Mouse (Mus musculus) lung, embryonic 15.5 days (tissue): ENCODE measurements around the gene Ppcdc. TPM values are rescaled to one million over a fixed set of nuclear protein-coding genes. Genes with fewer than 3 reads are reported as not detected.

Source experiments
- ATAC-seq: fragments of 200-750 bp; cut with Nextera tagmentation; 2 replicates; pipeline ENCODE4 v1.8.0; 2017; ENCODE audit warnings: moderate number of reproducible peaks, borderline replicate concordance; ENCODE audit not compliant: low FRiP score, low TSS enrichment; ENCODE audit errors: extremely low read depth
- H3K27ac ChIP-seq: fragments of 300-500 bp; sonication (generic); 2 replicates; pipeline ENCODE4 v1.5.1; 2015; ENCODE audit warnings: moderate library complexity, mild to moderate bottlenecking, inconsistent platforms
- H3K27me3 ChIP-seq: fragments of 300-500 bp; sonication (generic); 2 replicates; pipeline ENCODE4 v1.6.1; 2015; ENCODE audit warnings: inconsistent platforms
- H3K36me3 ChIP-seq: fragments of 300-500 bp; sonication (generic); 2 replicates; pipeline ENCODE4 v1.6.1; 2015; ENCODE audit warnings: inconsistent platforms
- H3K4me1 ChIP-seq: fragments of 300-500 bp; sonication (generic); 2 replicates; pipeline ENCODE4 v1.6.1; 2015; ENCODE audit warnings: inconsistent platforms
- H3K4me2 ChIP-seq: fragments of 300-500 bp; sonication (generic); 2 replicates; pipeline ENCODE4 v1.6.1; 2015; ENCODE audit warnings: inconsistent platforms, mild to moderate bottlenecking, moderate library complexity
- H3K4me3 ChIP-seq: fragments of 300-500 bp; sonication (generic); 2 replicates; pipeline ENCODE4 v1.5.1; 2015; ENCODE audit warnings: mild to moderate bottlenecking, inconsistent platforms
- H3K9ac ChIP-seq: fragments of 300-500 bp; sonication (generic); 2 replicates; pipeline ENCODE4 v1.6.1; 2015; ENCODE audit warnings: inconsistent platforms
- H3K9me3 ChIP-seq: fragments of 300-500 bp; sonication (generic); 2 replicates; pipeline ENCODE4 v1.6.1; 2016; ENCODE audit warnings: inconsistent platforms
- WGBS: fragments of 180-500 bp; shearing (Covaris S2); methylation state at CpG from one replicate; pipeline ENCODE4 v1.1.7; 2015; 5-methylcytosine and 5-hydroxymethylcytosine counted together
- polyA plus RNA-seq: library from polyadenylated mRNA; unstranded; fragments of >200 nt; fragmentation: Nextera tagmentation; extraction: Ambion mirVana; gene quantifications from 2 replicates; pipeline ENCODE4 v1.2.1, GENCODE M21; 2015

Ppcdc gene
- 24.9 and 27.5 TPM in 2 replicates for polyA plus RNA-seq

DNA sequence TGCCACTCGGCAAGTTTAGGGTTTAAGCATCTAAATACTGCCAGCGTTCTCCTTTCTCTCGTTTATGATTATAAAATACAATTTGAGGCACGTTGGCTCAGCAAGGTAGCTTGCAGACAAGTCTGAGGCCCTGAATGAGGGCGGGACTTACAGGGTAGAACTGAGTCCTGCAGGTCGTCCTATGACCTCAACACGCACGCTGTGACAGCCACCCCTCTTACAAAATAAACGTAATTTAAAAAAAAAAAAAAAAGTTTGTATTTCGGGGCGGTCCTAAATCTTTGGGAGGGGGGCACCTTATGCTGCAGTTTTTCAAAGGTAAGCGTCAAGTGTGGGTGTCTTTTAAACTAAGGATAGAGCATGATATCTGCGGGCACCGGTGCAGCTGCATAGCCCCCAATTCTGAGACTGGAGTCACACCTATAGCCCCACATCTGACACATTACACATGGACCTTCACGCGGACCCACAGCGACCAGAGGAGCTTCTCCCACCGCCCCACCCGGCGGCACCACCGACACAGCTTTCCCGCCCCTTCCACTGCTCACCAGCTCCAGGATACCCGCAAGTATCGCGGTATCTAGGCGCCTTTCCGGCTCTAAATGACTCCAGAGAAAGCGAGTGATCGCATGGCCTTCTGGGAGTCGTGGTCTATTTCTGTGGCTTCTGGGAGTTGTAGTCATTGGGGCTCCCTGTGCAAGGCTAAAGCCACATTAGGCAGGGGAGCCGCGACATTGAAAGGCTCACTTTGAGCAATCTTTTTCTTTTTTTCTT is at the start of gene Ppcdc:
Gene Ppcdc (minus strand): TSS at position 603 of the 774 bp plus-strand sequence.
- Histone ChIP-seq H3K4me2 (peak within 1 kb of the TSS; percentile 84), H3K27me3 (no peaks in the 10 kb centered on the region), H3K9me3 (no peaks in the 10 kb centered on the region), H3K9ac (peak within 1 kb of the TSS; percentile 71), H3K4me1 (peaks cover 8% of the 10 kb centered on the region), H3K4me3 (peak within 1 kb of the TSS; percentile 58), H3K36me3 (no peaks in the 10 kb centered on the region), H3K27ac (peak within 1 kb of the TSS; percentile 65)
- 1% methylated on average over 32 of the region's 32 CpGs for WGBS
- peak; percentile 97 for ATAC-seq

DNA sequence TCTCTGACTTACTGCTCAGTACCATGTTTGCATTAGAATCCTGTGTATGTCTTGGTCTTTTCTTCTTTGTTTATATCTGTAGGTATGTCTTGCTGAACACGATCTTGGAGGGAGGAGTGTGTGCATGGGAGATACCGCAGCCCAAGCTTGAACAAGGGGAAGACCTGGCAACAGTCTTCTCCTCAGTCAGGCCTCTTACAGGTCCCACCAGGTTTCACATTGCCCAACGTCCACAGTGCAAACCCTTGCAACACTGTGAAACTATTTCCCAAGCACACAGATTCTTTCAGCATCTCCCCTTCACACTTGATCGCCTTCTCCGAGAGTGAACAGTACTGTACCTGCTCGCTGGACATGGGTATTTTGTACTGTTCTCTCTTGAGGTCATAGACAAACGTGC is 47.9 kb upstream of the Ppcdc start:
- H3K4me1 ChIP-seq, result no peaks in the 10 kb centered on the region
- no peak for ATAC-seq
- no peak overlapping the region for H3K4me2 ChIP-seq
- 62% methylated on average over 7 of the region's 7 CpGs for WGBS
- H3K27ac ChIP-seq, result no peak overlapping the region
- H3K27me3 ChIP-seq, result no peaks in the 10 kb centered on the region
- no peaks in the 10 kb centered on the region for H3K9me3 ChIP-seq
- no peak overlapping the region for H3K9ac ChIP-seq
- H3K36me3 ChIP-seq, result no peaks in the 10 kb centered on the region
- no peak overlapping the region for H3K4me3 ChIP-seq

DNA sequence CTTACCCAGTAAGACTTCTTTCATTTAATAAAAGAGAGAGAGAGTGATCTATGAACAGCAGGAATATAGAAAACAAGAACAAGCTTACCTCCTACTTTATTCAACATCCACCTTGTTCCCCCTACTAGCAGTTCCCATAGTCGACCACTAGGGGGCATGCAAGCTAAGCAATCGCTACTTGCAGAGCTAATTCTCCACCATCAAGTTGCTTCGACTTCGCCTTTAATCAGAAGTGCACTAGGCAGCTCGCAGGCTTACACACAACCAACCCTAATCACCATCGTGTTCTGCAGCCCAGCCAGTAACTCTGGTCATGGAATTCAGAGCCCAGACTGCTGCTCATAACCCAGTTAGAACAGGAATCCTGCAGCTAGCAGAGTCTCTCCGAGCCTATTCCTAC is 45.9 kb upstream of the Ppcdc start:
- Histone ChIP-seq H3K36me3 (no peaks in the 10 kb centered on the region), H3K9me3 (no peaks in the 10 kb centered on the region), H3K27ac (no peak overlapping the region), H3K4me2 (no peak overlapping the region), H3K4me1 (no peaks in the 10 kb centered on the region), H3K4me3 (no peak overlapping the region), H3K9ac (no peak overlapping the region), H3K27me3 (no peaks in the 10 kb centered on the region)
- 15% methylated on average over 7 of the region's 7 CpGs for WGBS
- no peak for ATAC-seq

DNA sequence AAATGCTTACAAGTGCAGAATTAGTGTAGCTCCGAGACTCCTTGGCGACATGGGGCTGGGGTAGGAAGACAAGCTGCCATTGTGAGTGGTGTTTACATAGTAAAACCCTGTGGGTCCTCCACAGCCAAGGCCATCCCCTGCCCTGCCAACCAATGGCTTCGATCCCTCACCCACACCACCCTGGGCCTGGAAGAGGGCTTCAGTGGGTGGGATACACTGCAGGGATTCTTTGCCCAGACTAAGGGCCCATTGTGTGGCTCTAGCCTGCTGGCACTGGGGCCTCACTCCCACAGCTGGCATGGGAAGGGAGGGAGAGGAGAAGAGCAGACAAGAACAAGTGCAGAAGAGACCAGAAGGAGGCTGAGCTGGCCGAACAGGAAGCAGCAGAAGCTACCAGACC is 29.0 kb upstream of the Ppcdc start:
- Histone ChIP-seq H3K27me3 (peaks cover 7% of the 10 kb centered on the region), H3K9ac (no peak overlapping the region), H3K36me3 (no peaks in the 10 kb centered on the region), H3K4me3 (no peak overlapping the region), H3K27ac (no peak overlapping the region), H3K4me2 (no peak overlapping the region), H3K9me3 (no peaks in the 10 kb centered on the region), H3K4me1 (peaks cover 9% of the 10 kb centered on the region)
- no peak for ATAC-seq
- WGBS, result 54% methylated on average over 4 of the region's 4 CpGs

DNA sequence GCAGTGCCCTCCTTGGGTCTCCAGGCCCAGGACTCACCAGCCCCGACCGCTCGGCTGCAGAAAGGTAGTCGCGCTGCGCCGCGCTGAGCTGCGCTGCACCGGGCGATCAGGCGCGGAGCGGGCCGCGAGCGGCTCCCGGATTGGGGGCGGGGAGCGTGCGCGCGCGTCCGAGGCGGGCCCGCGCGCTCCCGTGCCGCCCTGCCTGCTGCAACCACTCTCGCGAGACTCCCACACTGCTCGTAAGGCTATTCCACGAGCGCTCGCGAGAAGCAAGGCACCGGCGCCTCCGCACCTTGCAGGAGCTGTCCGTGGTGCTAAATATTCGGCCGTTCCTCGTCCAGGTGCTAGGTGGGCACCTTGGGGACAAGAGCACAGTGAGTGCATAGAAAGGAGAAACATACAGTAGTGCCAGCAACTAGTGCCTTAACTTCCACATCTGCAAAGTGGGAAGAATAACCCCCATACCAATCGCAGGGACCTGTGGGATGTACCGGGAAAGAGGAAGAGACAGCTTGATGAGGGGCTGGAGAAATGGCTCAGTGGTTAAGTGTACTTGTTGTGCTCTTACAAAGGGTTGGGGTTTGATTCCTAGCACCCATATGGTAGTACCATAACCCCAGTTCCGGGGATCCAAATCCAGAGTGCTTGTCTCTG is 28.1 kb upstream of the Ppcdc start, which contains the start of gene Scamp5:
Gene Scamp5 (minus strand): TSS at position 165 of the 654 bp plus-strand sequence.
- WGBS, result 2% methylated on average over 35 of the region's 48 CpGs

DNA sequence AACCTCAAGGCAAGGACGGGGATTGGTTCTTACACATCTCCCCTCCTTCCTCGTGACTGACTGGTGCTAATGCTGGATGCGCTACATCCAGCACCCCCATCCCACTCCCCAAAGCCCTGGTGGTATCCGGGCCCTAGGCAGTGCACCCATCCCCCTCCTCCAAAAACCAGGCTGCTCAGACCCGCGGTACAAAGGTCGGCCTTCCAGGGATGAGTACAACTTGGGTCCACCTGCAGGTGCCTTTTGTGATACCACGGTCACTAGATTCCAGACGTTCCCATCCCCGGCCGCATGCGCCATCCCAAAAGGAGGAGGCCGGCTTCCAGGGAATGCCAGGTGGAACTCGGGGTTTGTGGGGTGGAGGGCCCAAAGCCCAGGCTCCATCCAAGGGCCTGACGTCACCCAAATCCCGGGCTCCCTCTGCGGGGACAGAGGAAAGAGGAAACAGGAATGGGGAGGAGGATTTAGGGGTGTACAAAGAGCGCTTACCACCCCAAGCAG is 27.4 kb upstream of the Ppcdc start:
- Histone ChIP-seq H3K27me3 (peaks cover 7% of the 10 kb centered on the region), H3K4me2 (peak overlapping the region; percentile 95), H3K36me3 (no peaks in the 10 kb centered on the region), H3K9ac (peak overlapping the region; percentile 60), H3K4me1 (peaks cover 9% of the 10 kb centered on the region), H3K27ac (no peak overlapping the region), H3K9me3 (no peaks in the 10 kb centered on the region), H3K4me3 (peak overlapping the region; percentile 64)
- WGBS, result 1% methylated on average over 18 of the region's 18 CpGs
- peak; percentile 25; the same call in 1 of the 2 replicates for ATAC-seq

More for the DNA sequence above, 28.1 kb upstream of the Ppcdc start, which contains the start of gene Scamp5:
- peak within 1 kb of the TSS; percentile 64 for H3K4me3 ChIP-seq
- H3K4me1 ChIP-seq, result peaks cover 9% of the 10 kb centered on the region
- H3K9me3 ChIP-seq, result no peaks in the 10 kb centered on the region
- no peaks in the 10 kb centered on the region for H3K36me3 ChIP-seq
- no peak within 1 kb of the TSS for H3K27ac ChIP-seq
- peak within 1 kb of the TSS; percentile 60 for H3K9ac ChIP-seq
- peaks cover 7% of the 10 kb centered on the region for H3K27me3 ChIP-seq
- ATAC-seq, result peak; percentile 89
- peak within 1 kb of the TSS; percentile 95 for H3K4me2 ChIP-seq

DNA sequence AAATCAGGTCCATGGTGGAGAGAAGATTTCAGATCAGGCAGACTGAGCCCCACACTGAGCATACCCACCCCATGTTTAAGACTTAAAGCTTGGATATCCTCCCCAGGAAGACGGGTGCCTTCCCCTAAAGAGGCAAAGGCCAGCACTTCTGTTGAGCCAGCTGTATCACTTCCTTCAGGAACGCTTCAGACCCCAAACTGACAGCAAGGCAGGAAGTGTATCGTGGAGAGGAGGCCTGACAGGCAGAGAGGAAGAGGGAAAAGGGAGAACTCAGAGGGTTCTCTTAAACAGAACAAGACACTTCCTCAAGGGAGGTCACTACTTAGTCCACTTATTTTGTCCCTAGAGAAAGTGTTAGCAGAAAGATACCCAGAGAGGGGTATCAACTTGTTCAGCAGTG is 26.2 kb upstream of the Ppcdc start:
- ATAC-seq, result no peak
- H3K4me2 ChIP-seq, result no peak overlapping the region
- H3K36me3 ChIP-seq, result no peaks in the 10 kb centered on the region
- H3K27me3 ChIP-seq, result peaks cover 7% of the 10 kb centered on the region
- no peak overlapping the region for H3K9ac ChIP-seq
- no peaks in the 10 kb centered on the region for H3K9me3 ChIP-seq
- H3K4me1 ChIP-seq, result peaks cover 9% of the 10 kb centered on the region
- no peak overlapping the region for H3K4me3 ChIP-seq
- H3K27ac ChIP-seq, result no peak overlapping the region
- 34% methylated on average over 3 of the region's 3 CpGs for WGBS

DNA sequence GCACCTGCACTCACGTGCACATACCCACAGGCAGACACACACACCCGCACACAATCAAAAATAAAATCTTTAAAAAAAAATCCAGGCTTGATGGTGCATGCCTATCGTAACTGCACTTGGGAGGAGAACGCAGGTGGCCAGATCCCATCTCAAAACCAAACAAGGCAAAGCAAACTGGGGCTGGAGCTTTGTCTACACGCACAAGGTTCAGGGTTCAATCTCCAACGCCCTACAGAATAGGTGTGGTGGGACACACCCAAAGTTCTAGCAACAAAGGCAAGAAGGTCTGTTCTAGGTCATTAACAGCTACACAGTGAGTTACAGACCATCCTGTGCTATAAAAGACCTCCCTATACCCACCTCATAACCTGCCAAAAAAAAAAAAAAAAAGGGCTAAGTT is 22.9 kb upstream of the Ppcdc start:
- no peak overlapping the region for H3K4me2 ChIP-seq
- WGBS, result 73% methylated on average over 6 of the region's 6 CpGs
- no peak for ATAC-seq
- H3K4me1 ChIP-seq, result peaks cover 9% of the 10 kb centered on the region
- H3K4me3 ChIP-seq, result no peak overlapping the region
- H3K36me3 ChIP-seq, result no peaks in the 10 kb centered on the region
- H3K27ac ChIP-seq, result no peak overlapping the region
- H3K27me3 ChIP-seq, result peaks cover 7% of the 10 kb centered on the region
- H3K9ac ChIP-seq, result no peak overlapping the region
- H3K9me3 ChIP-seq, result no peaks in the 10 kb centered on the region

DNA sequence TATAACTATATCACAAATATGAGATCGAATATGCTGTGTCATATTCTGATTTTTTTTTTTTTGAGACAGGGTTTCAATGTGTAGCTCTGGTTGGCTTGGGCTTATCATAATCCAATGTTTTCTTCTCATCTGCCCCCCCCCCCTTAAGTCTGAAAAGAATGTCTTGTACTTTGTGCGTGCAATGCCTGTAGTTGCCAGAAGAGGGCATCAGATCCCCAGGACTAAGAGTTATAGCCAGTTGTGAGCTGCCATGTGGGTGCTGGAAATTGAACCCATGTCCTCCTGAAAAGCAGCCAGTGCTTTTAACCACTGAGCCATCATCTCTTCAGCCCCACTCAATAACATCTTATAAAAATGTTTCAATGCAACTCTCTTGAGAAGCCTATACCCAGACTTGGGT is 19.8 kb upstream of the Ppcdc start:
- no peak for ATAC-seq
- H3K9me3 ChIP-seq, result no peaks in the 10 kb centered on the region
- no peak overlapping the region for H3K4me2 ChIP-seq
- no peaks in the 10 kb centered on the region for H3K36me3 ChIP-seq
- no peak overlapping the region for H3K9ac ChIP-seq
- 91% methylated on average over 2 of the region's 2 CpGs for WGBS
- no peak overlapping the region for H3K4me3 ChIP-seq
- no peaks in the 10 kb centered on the region for H3K4me1 ChIP-seq
- no peaks in the 10 kb centered on the region for H3K27me3 ChIP-seq
- no peak overlapping the region for H3K27ac ChIP-seq

DNA sequence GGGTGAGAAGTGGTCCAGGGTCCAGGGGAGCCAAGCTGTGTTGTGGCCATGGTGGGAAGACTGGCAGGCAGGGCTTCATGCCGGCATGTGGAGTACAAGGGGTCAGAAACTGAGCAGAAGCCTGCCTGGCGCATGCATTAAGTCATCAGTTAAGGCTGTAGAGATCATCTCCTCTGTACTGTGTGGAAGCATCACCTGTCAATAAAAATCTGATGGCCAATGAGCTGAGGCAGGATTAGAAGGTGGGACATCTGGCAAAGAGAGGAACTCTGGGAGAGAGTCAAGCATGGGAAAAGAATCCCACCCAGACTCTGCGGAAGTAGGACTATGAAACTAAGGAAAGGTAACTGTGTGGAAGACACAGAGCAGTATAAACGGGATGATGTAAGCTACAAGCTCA is 13.6 kb upstream of the Ppcdc start:
- no peaks in the 10 kb centered on the region for H3K4me1 ChIP-seq
- H3K4me3 ChIP-seq, result no peak overlapping the region
- H3K4me2 ChIP-seq, result no peak overlapping the region
- no peak overlapping the region for H3K9ac ChIP-seq
- H3K27me3 ChIP-seq, result no peaks in the 10 kb centered on the region
- H3K27ac ChIP-seq, result no peak overlapping the region
- no peaks in the 10 kb centered on the region for H3K36me3 ChIP-seq
- ATAC-seq, result no peak
- WGBS, result 83% methylated on average over 4 of the region's 4 CpGs
- H3K9me3 ChIP-seq, result no peaks in the 10 kb centered on the region

DNA sequence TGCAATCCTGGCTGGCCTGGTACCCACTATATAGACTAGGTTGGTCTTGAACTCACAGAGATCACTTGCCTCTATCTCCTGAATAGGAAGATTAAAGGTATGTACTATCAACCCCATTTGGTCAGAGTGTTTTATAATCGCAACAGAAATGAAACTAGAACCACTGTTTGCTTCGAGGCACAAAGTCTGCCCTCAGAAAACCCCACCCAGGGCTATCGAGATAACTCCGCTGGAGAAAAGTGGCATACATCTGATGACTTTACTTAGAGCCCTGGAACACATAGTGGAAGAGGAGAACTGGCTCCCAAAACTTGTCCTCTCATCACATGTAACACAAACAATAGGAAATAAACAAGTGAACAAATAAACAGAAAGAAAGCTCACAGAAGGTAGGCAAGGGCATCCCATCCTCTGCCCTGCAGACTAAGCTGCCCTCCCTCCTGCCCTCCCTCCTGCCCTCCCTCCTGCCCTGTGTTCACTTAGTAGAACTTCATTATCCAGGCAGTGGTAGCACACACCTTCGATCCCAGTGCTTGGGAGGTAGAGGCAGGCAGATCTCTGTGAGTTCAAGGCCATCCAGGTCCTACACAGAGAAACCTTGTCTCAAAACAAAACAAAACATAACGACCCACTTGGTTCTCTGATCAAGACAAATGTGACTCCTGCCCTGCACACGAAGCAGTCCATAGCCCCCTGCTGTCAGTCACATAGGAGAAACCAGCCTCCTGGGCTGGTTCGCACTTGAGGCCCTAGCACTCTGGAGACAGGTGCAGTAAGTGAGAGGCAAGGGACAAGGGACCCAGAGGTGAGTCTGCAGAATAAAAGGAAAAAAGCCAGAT is 12.9 kb upstream of the Ppcdc start:
- no peak overlapping the region for H3K4me2 ChIP-seq
- H3K36me3 ChIP-seq, result no peaks in the 10 kb centered on the region
- no peak overlapping the region for H3K4me3 ChIP-seq
- H3K27me3 ChIP-seq, result no peaks in the 10 kb centered on the region
- H3K9me3 ChIP-seq, result no peaks in the 10 kb centered on the region
- no peaks in the 10 kb centered on the region for H3K4me1 ChIP-seq
- WGBS, result 68% methylated on average over 8 of the region's 8 CpGs
- ATAC-seq, result no peak
- no peak overlapping the region for H3K9ac ChIP-seq
- H3K27ac ChIP-seq, result no peak overlapping the region
